Mouse (Mus musculus) MEL (cell line): ENCODE data around the gene Timm10b.

ENCODE experiments used
- CTCF ChIP-seq, 3 experiments: IDR thresholded peaks in 2 of 3; conservative IDR thresholded peaks in 1 of 3; 2 replicates each; pipeline ENCODE4 v1.5.1; 2011 to 2012; ENCODE audit warnings: low read length in 3 of 3, low read depth in 2 of 3, mild to moderate bottlenecking in 2 of 3, improper control_type of control experiment in 1 of 3, inconsistent platforms in 1 of 3, mixed read lengths in 1 of 3, moderate library complexity in 1 of 3; ENCODE audit not compliant: control insufficient read depth in 1 of 3, insufficient read depth in 1 of 3, poor library complexity in 1 of 3, severe bottlenecking in 1 of 3
- HCFC1 ChIP-seq: IDR thresholded peaks from 2 replicates; pipeline ENCODE4 v1.6.1; 2012; ENCODE audit warnings: low read depth, mild to moderate bottlenecking, inconsistent platforms, low read length, improper control_type of control experiment, moderate library complexity
- POLR2A ChIP-seq, 2 experiments: IDR thresholded peaks; 2 replicates each; pipeline ENCODE4 v1.6.1; 2011 to 2012; ENCODE audit warnings: low read length in 2 of 2, mild to moderate bottlenecking in 2 of 2, control low read depth in 1 of 2, improper control_type of control experiment in 1 of 2, low read depth in 1 of 2, moderate library complexity in 1 of 2; ENCODE audit not compliant: control insufficient read depth in 1 of 2, insufficient read depth in 1 of 2, poor library complexity in 1 of 2
- TCF12 ChIP-seq: IDR thresholded peaks from 2 replicates; pipeline ENCODE4 v1.6.1; 2014; ENCODE audit warnings: low read depth, mild to moderate bottlenecking, inconsistent platforms, low read length, improper control_type of control experiment, moderate library complexity

DNA sequence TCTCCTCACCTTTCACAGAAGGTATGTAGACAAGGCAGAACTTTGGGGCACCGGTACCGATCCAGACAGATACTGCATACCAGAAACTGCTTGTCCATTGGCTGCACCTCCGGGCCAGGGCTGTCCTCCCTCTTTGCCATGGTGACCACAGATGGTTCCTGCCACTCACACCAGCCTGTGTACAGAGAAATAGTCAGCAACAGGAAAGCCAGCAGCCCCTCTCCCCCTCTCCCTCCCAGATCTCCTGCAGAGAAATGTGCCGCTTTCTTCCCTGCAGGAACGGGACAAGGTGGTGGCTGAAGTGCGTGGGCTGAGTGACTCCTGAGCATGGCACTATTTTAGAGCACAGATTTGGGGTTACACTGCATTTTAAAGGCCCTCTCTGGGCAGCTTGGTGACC lies 14.5 kb upstream of the Timm10b start:
- TF ChIP-seq CTCF (IDR thresholded peaks at IDR 0.05 in 2 of 3, conservative IDR thresholded peaks at IDR 0.05 in 1 of 3; ENCODE audit: control insufficient read depth in 1 of 3, insufficient read depth in 1 of 3, low read depth in 2 of 3, low read length in 3 of 3, poor library complexity in 1 of 3, severe bottlenecking in 1 of 3) (no peak), POLR2A (IDR thresholded peaks at IDR 0.05; ENCODE audit: control insufficient read depth in 1 of 2, insufficient read depth in 1 of 2, low read depth in 1 of 2, low read length in 2 of 2, poor library complexity in 1 of 2) (no peak), TCF12 (no peak), HCFC1 (no peak)
